Mouse (Mus musculus) MEL (cell line): ENCODE measurements around the gene Endou. TPM values are rescaled to one million over a fixed set of nuclear protein-coding genes. Genes with fewer than 3 reads are reported as not detected.

Experiments used
- DNase-seq: peaks from one replicate; pipeline ENCODE4 v3.0.0; 2011; ENCODE audit warnings: low read depth, low spot score
- H3K27ac ChIP-seq: 2 replicates; pipeline ENCODE4 v1.5.1; 2012; ENCODE audit warnings: low read depth, mild to moderate bottlenecking, control low read depth, low read length, moderate library complexity; ENCODE audit not compliant: control insufficient read depth
- H3K27me3 ChIP-seq, 2 experiments: fragments of 150-350 bp in 1 of 2; sonication (generic) in 1 of 2; 2 replicates each; pipeline ENCODE4 v1.6.1; 2012; ENCODE audit warnings: low read length in 2 of 2, mild to moderate bottlenecking in 2 of 2, improper control_type of control experiment in 1 of 2, moderate library complexity in 1 of 2; ENCODE audit not compliant: insufficient read depth in 2 of 2, control insufficient read depth in 1 of 2
- H3K36me3 ChIP-seq, 2 experiments: 2 replicates each; pipeline ENCODE4 v1.6.1; 2012 to 2014; ENCODE audit warnings: low read length in 2 of 2, improper control_type of control experiment in 1 of 2, inconsistent platforms in 1 of 2, mild to moderate bottlenecking in 1 of 2; ENCODE audit not compliant: insufficient read depth in 2 of 2, control insufficient read depth in 1 of 2
- H3K4me1 ChIP-seq, 2 experiments: fragments of 150-350 bp in 1 of 2; sonication (generic) in 1 of 2; 2 replicates each; pipeline ENCODE4 v1.6.1; 2012; ENCODE audit warnings: low read length in 2 of 2, improper control_type of control experiment in 1 of 2, mild to moderate bottlenecking in 1 of 2; ENCODE audit not compliant: insufficient read depth in 2 of 2, control insufficient read depth in 1 of 2
- H3K4me3 ChIP-seq, 2 experiments: fragments of 150-350 bp in 1 of 2; sonication (generic) in 1 of 2; 2 replicates each; pipeline ENCODE4 v1.5.1; 2012; ENCODE audit warnings: low read depth in 2 of 2, low read length in 2 of 2, mild to moderate bottlenecking in 2 of 2, moderate library complexity in 2 of 2, control low read depth in 1 of 2, improper control_type of control experiment in 1 of 2; ENCODE audit not compliant: control insufficient read depth in 1 of 2, insufficient read depth in 1 of 2
- H3K79me2 ChIP-seq: 2 replicates; pipeline ENCODE4 v1.6.1; 2012; ENCODE audit warnings: mild to moderate bottlenecking, low read length, moderate library complexity; ENCODE audit not compliant: control insufficient read depth, poor library complexity, insufficient read depth
- H3K9ac ChIP-seq: 2 replicates; pipeline ENCODE4 v1.6.1; 2012; ENCODE audit warnings: low read depth, mild to moderate bottlenecking, control low read depth, low read length, moderate library complexity; ENCODE audit not compliant: control insufficient read depth, poor library complexity, severe bottlenecking
- H3K9me3 ChIP-seq: fragments of 150-350 bp; sonication (generic); replicated peaks from 2 replicates; pipeline ENCODE4 v1.6.1; 2012; ENCODE audit warnings: mild to moderate bottlenecking, low read length, improper control_type of control experiment, moderate library complexity; ENCODE audit not compliant: insufficient read depth
- BHLHE40 ChIP-seq: IDR thresholded peaks from 2 replicates; pipeline ENCODE4 v1.6.1; 2012; ENCODE audit warnings: low read depth, mild to moderate bottlenecking, inconsistent platforms, low read length, improper control_type of control experiment, borderline replicate concordance
- CHD1 ChIP-seq: IDR thresholded peaks from 2 replicates; pipeline ENCODE4 v1.6.1; 2012; ENCODE audit warnings: low read depth, mild to moderate bottlenecking, inconsistent platforms, low read length, improper control_type of control experiment
- CTCF ChIP-seq, 3 experiments: IDR thresholded peaks in 2 of 3; conservative IDR thresholded peaks in 1 of 3; 2 replicates each; pipeline ENCODE4 v1.5.1; 2011 to 2012; ENCODE audit warnings: low read length in 3 of 3, low read depth in 2 of 3, mild to moderate bottlenecking in 2 of 3, improper control_type of control experiment in 1 of 3, inconsistent platforms in 1 of 3, mixed read lengths in 1 of 3, moderate library complexity in 1 of 3; ENCODE audit not compliant: control insufficient read depth in 1 of 3, insufficient read depth in 1 of 3, poor library complexity in 1 of 3, severe bottlenecking in 1 of 3
- ELF1 ChIP-seq: IDR thresholded peaks from 2 replicates; pipeline ENCODE4 v1.6.1; 2014; ENCODE audit warnings: low read depth, mild to moderate bottlenecking, inconsistent platforms, low read length, improper control_type of control experiment, moderate library complexity
- EP300 ChIP-seq, 2 experiments: IDR thresholded peaks; 2 replicates each; pipeline ENCODE4 v1.6.1; 2011; ENCODE audit warnings: improper control_type of control experiment in 2 of 2, low read length in 2 of 2, low read depth in 1 of 2, mild to moderate bottlenecking in 1 of 2
- GABPA ChIP-seq: IDR thresholded peaks from 2 replicates; pipeline ENCODE4 v1.6.1; 2012; ENCODE audit warnings: low read depth, mild to moderate bottlenecking, inconsistent platforms, low read length, improper control_type of control experiment, moderate library complexity
- HCFC1 ChIP-seq: IDR thresholded peaks from 2 replicates; pipeline ENCODE4 v1.6.1; 2012; ENCODE audit warnings: low read depth, mild to moderate bottlenecking, inconsistent platforms, low read length, improper control_type of control experiment, moderate library complexity
- JUND ChIP-seq: IDR thresholded peaks from 2 replicates; pipeline ENCODE4 v1.6.1; 2011; ENCODE audit warnings: low read depth, mild to moderate bottlenecking, improper control_type of control experiment, low read length
- MAZ ChIP-seq: IDR thresholded peaks from 2 replicates; pipeline ENCODE4 v1.6.1; 2012; ENCODE audit warnings: low read depth, mild to moderate bottlenecking, inconsistent platforms, low read length, improper control_type of control experiment
- NELFE ChIP-seq: IDR thresholded peaks from 2 replicates; pipeline ENCODE4 v1.6.1; 2011; ENCODE audit warnings: low read depth, low read length, improper control_type of control experiment
- POLR2A ChIP-seq, 2 experiments: IDR thresholded peaks; 2 replicates each; pipeline ENCODE4 v1.6.1; 2011 to 2012; ENCODE audit warnings: low read length in 2 of 2, mild to moderate bottlenecking in 2 of 2, control low read depth in 1 of 2, improper control_type of control experiment in 1 of 2, low read depth in 1 of 2, moderate library complexity in 1 of 2; ENCODE audit not compliant: control insufficient read depth in 1 of 2, insufficient read depth in 1 of 2, poor library complexity in 1 of 2
- POLR2AphosphoS2 ChIP-seq: IDR thresholded peaks from 2 replicates; pipeline ENCODE4 v1.6.1; 2011; ENCODE audit warnings: low read length, improper control_type of control experiment
- POLR2AphosphoS5 ChIP-seq: IDR thresholded peaks from 2 replicates; pipeline ENCODE4 v1.6.1; 2012; ENCODE audit warnings: low read depth, borderline replicate concordance, mild to moderate bottlenecking, inconsistent platforms, low read length, moderate library complexity, mixed read lengths
- SIN3A ChIP-seq: IDR thresholded peaks from 2 replicates; pipeline ENCODE4 v1.6.1; 2012; ENCODE audit warnings: low read length, improper control_type of control experiment, inconsistent platforms
- TBP ChIP-seq: IDR thresholded peaks from 2 replicates; pipeline ENCODE4 v1.8.0; 2011; ENCODE audit warnings: low read depth, low read length, improper control_type of control experiment
- TCF12 ChIP-seq: IDR thresholded peaks from 2 replicates; pipeline ENCODE4 v1.6.1; 2014; ENCODE audit warnings: low read depth, mild to moderate bottlenecking, inconsistent platforms, low read length, improper control_type of control experiment, moderate library complexity
- USF1 ChIP-seq: IDR thresholded peaks from 2 replicates; pipeline ENCODE4 v1.6.1; 2014; ENCODE audit warnings: low read depth, mild to moderate bottlenecking, inconsistent platforms, low read length, improper control_type of control experiment, moderate library complexity
- USF2 ChIP-seq, 2 experiments: IDR thresholded peaks; 2 replicates each; pipeline ENCODE4 v1.6.1; 2011 to 2012; ENCODE audit warnings: improper control_type of control experiment in 2 of 2, low read length in 2 of 2, borderline replicate concordance in 1 of 2, inconsistent platforms in 1 of 2, low read depth in 1 of 2, mild to moderate bottlenecking in 1 of 2; ENCODE audit not compliant: insufficient read depth in 1 of 2
- ZC3H11A ChIP-seq: IDR thresholded peaks from 2 replicates; pipeline ENCODE4 v1.6.1; 2012; ENCODE audit warnings: low read depth, mild to moderate bottlenecking, inconsistent platforms, low read length, improper control_type of control experiment
- ZKSCAN1 ChIP-seq: IDR thresholded peaks from 2 replicates; pipeline ENCODE4 v1.6.1; 2012; ENCODE audit warnings: low read depth, mild to moderate bottlenecking, inconsistent platforms, low read length, improper control_type of control experiment, moderate library complexity
- ZNF384 ChIP-seq: IDR thresholded peaks from 2 replicates; pipeline ENCODE4 v1.6.1; 2012; ENCODE audit warnings: low read depth, mild to moderate bottlenecking, inconsistent platforms, low read length, improper control_type of control experiment
- polyA plus RNA-seq, 2 experiments: library from polyadenylated mRNA; stranded (reverse) in 1 of 2; unstranded in 1 of 2; fragments of >175 nt in 1 of 2; fragments of >200 nt in 1 of 2; gene quantifications; 2 replicates each; pipeline versions ENCODE4 v1.2.1 to v1.2.4; 2012; ENCODE audit warnings: low replicate concordance in 2 of 2, low read depth in 1 of 2; ENCODE audit not compliant: insufficient read length in 2 of 2, insufficient read depth in 1 of 2, missing spikeins in 1 of 2
- total RNA-seq: library from RNA; depleted of rRNA; stranded (reverse); fragments of 300-350 nt; gene quantifications from 2 replicates; pipeline ENCODE4 v1.2.3, GENCODE M21; 2012

Gene Endou
- total and polyA plus RNA-seq, 3 experiments = 0.08 to 0.10 TPM; not detected in 1

GRCm38 (mm10) chr15:97762733-97763132 is 31.6 kb upstream of the Endou start:
- Histone ChIP-seq H3K27ac (no peak overlapping the region), H3K9ac (no peak overlapping the region), H3K4me1 (peaks cover 0 to 5% of the 10 kb centered on the region in 2 experiments; a peak in 1 of 4 replicates), H3K9me3 (no peaks in the 10 kb centered on the region), H3K79me2 (no peaks in the 10 kb centered on the region), H3K27me3 (peaks cover 35 to 38% of the 10 kb centered on the region in 2 experiments), H3K4me3 (no peak overlapping the region), H3K36me3 (no peaks in the 10 kb centered on the region; a peak in 1 of 4 replicates)
- DNase-seq = no peak
- TF ChIP-seq POLR2A (IDR thresholded peaks at IDR 0.05; ENCODE audit: control insufficient read depth in 1 of 2, insufficient read depth in 1 of 2, low read depth in 1 of 2, low read length in 2 of 2, poor library complexity in 1 of 2) = no peak
- no peak for TF ChIP-seq ZNF384
- no peak for TF ChIP-seq ZC3H11A
- TF ChIP-seq MAZ = no peak
- no peak for TF ChIP-seq ZKSCAN1
- TF ChIP-seq USF1 = no peak
- TF ChIP-seq ELF1 = no peak
- no peak for TF ChIP-seq NELFE

GRCm38 (mm10) chr15:97761438-97761837 is 30.3 kb upstream of the Endou start:
- H3K9me3 ChIP-seq = no peaks in the 10 kb centered on the region
- TF ChIP-seq SIN3A (no peak), ELF1 (no peak), CTCF (IDR thresholded peaks at IDR 0.05 in 2 of 3, conservative IDR thresholded peaks at IDR 0.05 in 1 of 3; ENCODE audit: control insufficient read depth in 1 of 3, insufficient read depth in 1 of 3, low read depth in 2 of 3, low read length in 3 of 3, poor library complexity in 1 of 3, severe bottlenecking in 1 of 3) (no peak), MAZ (no peak), TCF12 (no peak), HCFC1 (no peak), CHD1 (no peak), POLR2AphosphoS5 (no peak), NELFE (no peak), USF2 (IDR thresholded peaks at IDR 0.05; ENCODE audit: borderline replicate concordance in 1 of 2, insufficient read depth in 1 of 2, low read depth in 1 of 2, low read length in 2 of 2) (no peak), USF1 (no peak), ZC3H11A (no peak), TBP (no peak), POLR2A (IDR thresholded peaks at IDR 0.05; ENCODE audit: control insufficient read depth in 1 of 2, insufficient read depth in 1 of 2, low read depth in 1 of 2, low read length in 2 of 2, poor library complexity in 1 of 2) (no peak), GABPA (no peak), JUND (no peak), ZKSCAN1 (no peak), EP300 (IDR thresholded peaks at IDR 0.05; ENCODE audit: low read depth in 1 of 2, low read length in 2 of 2) (no peak), POLR2AphosphoS2 (no peak), BHLHE40 (no peak)
- peaks cover 33 to 38% of the 10 kb centered on the region in 2 experiments for H3K27me3 ChIP-seq
- no peak overlapping the region for H3K27ac ChIP-seq
- H3K79me2 ChIP-seq = no peaks in the 10 kb centered on the region
- no peaks in the 10 kb centered on the region for H3K4me1 ChIP-seq
- H3K4me3 ChIP-seq = no peak overlapping the region
- H3K36me3 ChIP-seq = no peaks in the 10 kb centered on the region
- no peak for DNase-seq
- no peak overlapping the region for H3K9ac ChIP-seq
